Mouse (Mus musculus) adipose tissue, adult 10 weeks (tissue): Measurements from ENCODE around the gene Dstyk. TPM values are rescaled to one million over a fixed set of nuclear protein-coding genes. Genes with fewer than 3 reads are reported as not detected.

Source experiments
- polyA plus RNA-seq: library from polyadenylated mRNA; stranded (reverse); fragments of 350-450 nt; fragmentation: Illumina TruSeq; extraction: RNeasy Lipid Tissue Mini Kit (QIAGEN cat#74804); gene quantifications from one replicate; pipeline ENCODE4 v1.2.3, GENCODE M21; 2014; ENCODE audit warnings: low read depth, low replicate concordance

Gene Dstyk
- 17.8 TPM for polyA plus RNA-seq

GRCm38 (mm10) chr1:132417319-132418251 is at the start of gene Dstyk:
TSS of gene Dstyk (plus strand) at chr1:132417555.

GRCm38 (mm10) chr1:132390691-132391579 is 26.4 kb upstream of the Dstyk start, which contains the start of gene Tmcc2:
TSS of gene Tmcc2 (minus strand) at chr1:132391281.

GRCm38 (mm10) chr1:132476928-132477691 is 59.8 kb downstream of the Dstyk start, which contains the start of gene Rbbp5:
TSS of gene Rbbp5 (plus strand) at chr1:132477365.

GRCm38 (mm10) chr1:132506058-132506457 is 88.7 kb downstream of the Dstyk start, which contains the start of gene Tmem81:
TSS of gene Tmem81 (plus strand) at chr1:132506230.

Other genes with a start within 250 kb of the Dstyk start
- 2.6 TPM for gene Lemd1, start 226.1 kb upstream of the Dstyk start, polyA plus RNA-seq
- 0.50 TPM for gene AC124108.1, start 226.1 kb upstream of the Dstyk start, polyA plus RNA-seq
- not detected for gene Gm10188, start 187.8 kb upstream of the Dstyk start, polyA plus RNA-seq
- gene Klhdc8a, start 118.9 kb upstream of the Dstyk start, polyA plus RNA-seq: 0.20 TPM
- gene Nuak2, start 101.4 kb upstream of the Dstyk start, polyA plus RNA-seq: 6.0 TPM
- gene Tmcc2, start 26.3 kb upstream of the Dstyk start, polyA plus RNA-seq: 6.6 TPM
- 25.4 TPM for gene Rbbp5, start 59.8 kb downstream of the Dstyk start, polyA plus RNA-seq
- 5.1 TPM for gene Tmem81, start 88.7 kb downstream of the Dstyk start, polyA plus RNA-seq
- 0.35 TPM for gene Cntn2, start 125.7 kb downstream of the Dstyk start, polyA plus RNA-seq